Mouse (Mus musculus) midbrain, embryonic 14.5 days (tissue): ENCODE measurements around the gene Tnfsfm13. TPM values are rescaled to one million over a fixed set of nuclear protein-coding genes. Genes with fewer than 3 reads are reported as not detected.
A peak's percentile ranks its signal among the peaks of the same experiment; 100 is the strongest.

Source experiments
- ATAC-seq: fragments of 200-750 bp; cut with Nextera tagmentation; 2 replicates; pipeline ENCODE4 v1.8.0; 2017; ENCODE audit warnings: moderate number of reproducible peaks, moderate library complexity; ENCODE audit not compliant: low FRiP score, low TSS enrichment
- DNase-seq: peaks from one replicate; pipeline ENCODE4 v3.0.0-alpha.2; 2015
- H3K27ac ChIP-seq: fragments of 300-500 bp; sonication (generic); replicated peaks from 2 replicates; pipeline ENCODE4 v1.5.1; 2014; ENCODE audit warnings: mild to moderate bottlenecking, low read depth, low read length, moderate library complexity
- H3K27me3 ChIP-seq: fragments of 300-500 bp; sonication (generic); 2 replicates; pipeline ENCODE4 v1.6.1; 2014; ENCODE audit warnings: low read length, control low read depth, mixed read lengths; ENCODE audit not compliant: control insufficient read depth, insufficient read depth
- H3K36me3 ChIP-seq: fragments of 300-500 bp; sonication (generic); 2 replicates; pipeline ENCODE4 v1.6.1; 2014; ENCODE audit warnings: low read length, control low read depth; ENCODE audit not compliant: control insufficient read depth, insufficient read depth
- H3K4me1 ChIP-seq: fragments of 300-500 bp; sonication (generic); 2 replicates; pipeline ENCODE4 v1.6.1; 2014; ENCODE audit warnings: mild to moderate bottlenecking, antibody characterized with exemption, low read length, control low read depth; ENCODE audit not compliant: control insufficient read depth, insufficient read depth
- H3K4me2 ChIP-seq: fragments of 300-500 bp; sonication (generic); 2 replicates; pipeline ENCODE4 v1.6.1; 2014; ENCODE audit warnings: mild to moderate bottlenecking, low read length, moderate library complexity
- H3K4me3 ChIP-seq: fragments of 300-500 bp; sonication (generic); replicated peaks from 2 replicates; pipeline ENCODE4 v1.5.1; 2014; ENCODE audit warnings: low read depth, low read length
- H3K9ac ChIP-seq: fragments of 300-500 bp; sonication (generic); replicated peaks from 2 replicates; pipeline ENCODE4 v1.6.1; 2014; ENCODE audit warnings: mild to moderate bottlenecking, low read length, moderate library complexity
- H3K9me3 ChIP-seq: fragments of 300-500 bp; sonication (generic); 2 replicates; pipeline ENCODE4 v1.6.1; 2016; ENCODE audit warnings: low read length, control low read depth, mixed read lengths; ENCODE audit not compliant: control insufficient read depth
- WGBS: fragments of 180-500 bp; shearing (Covaris S2); extraction: QIAGEN DNeasy Blood & Tissue Kit; methylation state at CpG from one replicate; pipeline ENCODE4 v1.1.7; 2014; 5-methylcytosine and 5-hydroxymethylcytosine counted together
- polyA plus RNA-seq: library from polyadenylated mRNA; unstranded; fragments of >200 nt; fragmentation: Nextera tagmentation; extraction: Ambion mirVana; gene quantifications from 2 replicates; pipeline ENCODE4 v1.2.1, GENCODE M21; 2014

Tnfsfm13 gene
- polyA plus RNA-seq, 1 experiment from 2014 or later = 1.1 TPM

DNA sequence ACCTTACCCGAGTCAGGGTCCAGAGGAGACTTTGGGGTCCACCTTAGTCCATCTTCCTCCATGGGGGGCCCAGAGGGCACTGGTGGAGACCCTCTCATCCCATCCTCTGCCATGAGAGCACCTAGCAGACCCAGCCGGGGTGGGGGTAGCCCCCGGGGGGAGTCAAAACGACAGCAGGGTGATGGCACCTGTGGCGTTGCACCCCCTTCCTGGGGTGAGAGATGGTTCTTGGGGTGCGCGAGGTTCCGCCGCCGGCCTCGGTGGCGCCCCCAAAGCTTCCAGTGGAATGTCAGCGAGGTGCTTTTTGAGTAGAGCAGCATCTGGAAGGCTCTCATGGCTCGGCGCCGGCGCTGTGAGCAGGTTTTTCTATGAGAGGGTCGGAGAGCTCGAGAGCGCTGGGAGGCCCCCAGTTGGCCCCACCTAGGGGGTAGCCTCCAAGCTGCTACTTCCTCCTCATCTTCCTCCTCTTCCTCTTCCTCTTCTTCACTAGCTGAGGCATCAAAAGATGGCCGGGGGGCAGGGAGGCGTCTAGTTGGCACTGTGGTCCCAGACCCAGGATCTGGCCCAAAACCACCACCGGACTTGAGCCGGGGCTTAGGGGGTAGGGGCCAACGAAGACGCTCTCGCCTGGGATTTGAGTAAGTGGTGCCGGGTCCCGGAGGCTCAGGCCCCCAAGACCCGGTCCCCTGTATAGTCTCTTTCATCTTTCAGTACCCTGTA, 15.6 kb downstream of the Tnfsfm13 start:
- peaks cover 42% of the 10 kb centered on the region for H3K36me3 ChIP-seq
- DNase-seq (no peak), ATAC-seq (no peak)
- no peak overlapping the region for H3K27ac ChIP-seq
- no peak overlapping the region for H3K4me3 ChIP-seq
- no peaks in the 10 kb centered on the region for H3K9me3 ChIP-seq
- no peaks in the 10 kb centered on the region for H3K27me3 ChIP-seq
- WGBS = 95% methylated on average over 30 of the region's 30 CpGs
- peak overlapping the region; percentile 93 for H3K4me2 ChIP-seq
- H3K9ac ChIP-seq = 0 out of 2 replicates have a peak overlapping the region, but pooled peaks have one; percentile 76
- peaks cover 18% of the 10 kb centered on the region for H3K4me1 ChIP-seq

DNA sequence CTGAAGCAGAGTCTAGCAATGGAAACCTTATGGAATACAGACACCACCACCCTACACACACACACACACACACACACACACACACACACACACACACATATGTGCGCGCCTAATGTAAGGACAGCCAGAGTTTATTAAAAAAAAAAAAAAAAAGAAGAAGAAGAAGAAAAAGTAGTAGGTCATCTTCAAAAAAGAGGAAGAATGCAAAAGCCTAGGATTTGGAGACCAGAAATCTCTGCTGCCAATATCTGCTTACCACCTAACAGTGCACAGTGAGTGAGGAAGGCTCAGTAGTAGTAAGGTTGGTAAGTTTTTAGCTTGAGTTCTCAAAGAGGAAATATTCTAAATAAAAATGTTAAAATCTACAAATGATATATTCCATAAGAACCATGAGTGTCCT, 16.8 kb downstream of the Tnfsfm13 start:
- Histone ChIP-seq H3K27me3 (no peaks in the 10 kb centered on the region), H3K4me1 (peaks cover 18% of the 10 kb centered on the region), H3K27ac (no peak overlapping the region), H3K4me3 (no peak overlapping the region), H3K4me2 (no peak overlapping the region), H3K9me3 (no peaks in the 10 kb centered on the region), H3K9ac (no peak overlapping the region), H3K36me3 (peaks cover 54% of the 10 kb centered on the region)
- ATAC-seq = no peak
- 100% methylated on average over 2 of the region's 2 CpGs for WGBS
- no peak for DNase-seq

DNA sequence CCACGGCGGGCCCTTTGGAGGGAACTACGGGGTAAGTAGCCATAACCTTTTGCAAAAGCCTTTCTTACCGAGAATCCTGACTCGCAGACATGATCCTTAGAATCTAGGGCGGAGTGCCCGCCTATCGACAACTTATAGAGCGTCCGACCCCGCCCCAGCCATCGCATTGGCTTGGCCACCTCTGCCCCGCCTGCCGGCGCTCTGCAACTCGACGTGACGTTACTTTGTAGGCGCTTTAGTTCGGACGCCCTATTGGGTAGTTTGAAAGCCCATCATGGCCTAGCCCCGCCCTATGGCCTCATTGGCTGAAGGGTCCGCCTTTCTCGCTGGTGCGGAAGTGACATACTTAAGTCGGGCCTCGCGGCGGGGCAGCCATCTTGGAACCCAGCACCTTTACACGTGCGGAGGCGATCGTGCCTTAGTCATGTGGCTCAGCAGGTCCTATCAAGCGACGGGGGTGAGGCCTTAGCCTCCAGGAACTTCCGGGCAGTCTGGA, 23.6 kb downstream of the Tnfsfm13 start, which contains the start of gene Eif4a1:
Gene Eif4a1, minus strand, starts transcription at position 213 of the 496 bp plus-strand sequence.
- peaks cover 16% of the 10 kb centered on the region for H3K4me1 ChIP-seq
- H3K4me3 ChIP-seq = peak within 1 kb of the TSS; percentile 100
- H3K9ac ChIP-seq = peak within 1 kb of the TSS; percentile 99
- H3K27ac ChIP-seq = peak within 1 kb of the TSS; percentile 96
- peak; percentile 100 for DNase-seq
- H3K36me3 ChIP-seq = peaks cover 77% of the 10 kb centered on the region
- ATAC-seq = peak; percentile 97
- H3K4me2 ChIP-seq = peak within 1 kb of the TSS; percentile 98
- no peaks in the 10 kb centered on the region for H3K9me3 ChIP-seq
- WGBS = under 1% methylated on average over 36 of the region's 36 CpGs
- no peaks in the 10 kb centered on the region for H3K27me3 ChIP-seq

DNA sequence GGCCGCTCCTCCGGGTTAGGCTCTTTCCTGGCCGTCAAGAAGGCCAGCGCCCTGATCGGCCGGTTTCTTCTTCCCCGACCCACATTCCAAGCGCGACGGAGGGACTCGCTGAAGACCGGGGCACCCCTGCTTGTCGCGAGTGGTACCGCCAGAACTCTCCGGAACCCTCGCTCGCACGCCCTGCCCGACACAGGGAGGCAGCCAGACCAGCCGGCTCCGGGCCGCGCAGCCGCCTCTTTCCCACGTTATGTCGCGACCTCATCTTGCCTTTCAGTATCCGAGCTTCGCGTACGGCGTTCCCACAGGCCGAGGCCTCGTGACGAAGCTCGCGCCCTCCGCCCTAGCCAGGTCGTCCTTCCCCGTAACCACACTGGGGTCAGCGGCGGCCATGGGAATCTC, 24.2 kb downstream of the Tnfsfm13 start:
- peak overlapping the region; percentile 100 for H3K4me3 ChIP-seq
- ATAC-seq = peak; percentile 2; the same call in 1 of the 2 replicates
- H3K9ac ChIP-seq = peak overlapping the region; percentile 99
- peak overlapping the region; percentile 96 for H3K27ac ChIP-seq
- H3K36me3 ChIP-seq = peaks cover 75% of the 10 kb centered on the region
- DNase-seq = no peak
- H3K4me1 ChIP-seq = peaks cover 16% of the 10 kb centered on the region
- WGBS = under 1% methylated on average over 43 of the region's 43 CpGs
- H3K27me3 ChIP-seq = no peaks in the 10 kb centered on the region
- H3K9me3 ChIP-seq = no peaks in the 10 kb centered on the region
- peak overlapping the region; percentile 98 for H3K4me2 ChIP-seq

DNA sequence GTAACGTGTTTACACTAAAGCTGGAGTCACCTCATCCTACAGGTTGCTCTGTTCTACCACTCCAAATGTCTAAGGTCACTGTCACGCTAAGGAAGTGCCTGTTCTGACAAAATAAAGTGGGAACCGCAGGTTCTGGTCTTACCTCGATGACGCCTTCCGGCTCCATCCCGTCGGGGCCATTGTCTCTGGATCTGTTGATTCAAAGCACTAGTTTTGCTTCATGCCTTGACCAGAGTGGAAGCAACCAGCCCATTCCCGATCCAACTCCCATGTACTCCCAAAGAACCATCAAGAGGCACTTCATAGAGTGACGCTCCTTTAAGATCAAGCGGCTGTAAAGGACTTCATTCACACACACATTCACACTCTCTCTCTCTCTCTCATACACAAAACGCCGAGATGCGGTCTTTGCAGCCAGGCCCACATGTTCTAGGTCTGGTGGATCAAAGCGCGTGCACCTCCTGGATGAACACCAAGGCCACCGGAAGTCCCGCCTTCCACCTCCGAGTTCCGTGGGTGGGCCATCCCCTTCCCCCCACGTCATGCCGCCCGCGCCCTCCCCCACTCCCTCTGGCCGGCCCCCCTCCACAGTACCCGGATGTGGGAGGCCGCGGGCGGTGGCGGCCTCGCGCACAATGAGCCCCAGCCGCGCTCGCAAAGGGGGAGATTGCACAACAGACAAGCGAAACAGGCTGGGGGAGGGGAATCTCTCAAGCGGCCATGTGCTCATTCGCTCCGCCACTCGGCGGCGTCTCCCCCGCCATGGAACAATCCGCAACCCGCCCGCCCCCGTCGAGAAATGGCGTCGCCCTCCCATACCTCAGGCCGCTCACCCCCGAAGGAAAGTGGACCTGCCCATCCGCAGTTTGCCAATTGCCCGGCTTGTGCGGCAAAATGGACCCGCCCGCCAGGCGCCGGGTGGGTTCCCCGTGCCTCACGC, 24.8 kb downstream of the Tnfsfm13 start:
- H3K9me3 ChIP-seq = no peaks in the 10 kb centered on the region
- no peaks in the 10 kb centered on the region for H3K27me3 ChIP-seq
- peak; percentile 98 for DNase-seq
- WGBS = 1% methylated on average over 58 of the region's 61 CpGs
- peak overlapping the region; percentile 99 for H3K9ac ChIP-seq
- peak overlapping the region; percentile 100 for H3K4me3 ChIP-seq
- H3K4me1 ChIP-seq = peaks cover 16% of the 10 kb centered on the region
- ATAC-seq = peak; percentile 81
- peak overlapping the region; percentile 96 for H3K27ac ChIP-seq
- H3K4me2 ChIP-seq = peak overlapping the region; percentile 98
- peaks cover 75% of the 10 kb centered on the region for H3K36me3 ChIP-seq

- no peak for ATAC-seq
- Histone ChIP-seq H3K4me2 (no peak overlapping the region), H3K4me1 (peaks cover 18% of the 10 kb centered on the region), H3K9ac (no peak overlapping the region), H3K9me3 (no peaks in the 10 kb centered on the region), H3K27me3 (no peaks in the 10 kb centered on the region), H3K36me3 (peaks cover 75% of the 10 kb centered on the region), H3K4me3 (no peak overlapping the region), H3K27ac (no peak overlapping the region)
- 90% methylated on average over 3 of the region's 3 CpGs for WGBS
- no peak for DNase-seq
Measured at GRCm38 (mm10) chr11:69666665-69667005, 29.3 kb downstream of the Tnfsfm13 start.

DNA sequence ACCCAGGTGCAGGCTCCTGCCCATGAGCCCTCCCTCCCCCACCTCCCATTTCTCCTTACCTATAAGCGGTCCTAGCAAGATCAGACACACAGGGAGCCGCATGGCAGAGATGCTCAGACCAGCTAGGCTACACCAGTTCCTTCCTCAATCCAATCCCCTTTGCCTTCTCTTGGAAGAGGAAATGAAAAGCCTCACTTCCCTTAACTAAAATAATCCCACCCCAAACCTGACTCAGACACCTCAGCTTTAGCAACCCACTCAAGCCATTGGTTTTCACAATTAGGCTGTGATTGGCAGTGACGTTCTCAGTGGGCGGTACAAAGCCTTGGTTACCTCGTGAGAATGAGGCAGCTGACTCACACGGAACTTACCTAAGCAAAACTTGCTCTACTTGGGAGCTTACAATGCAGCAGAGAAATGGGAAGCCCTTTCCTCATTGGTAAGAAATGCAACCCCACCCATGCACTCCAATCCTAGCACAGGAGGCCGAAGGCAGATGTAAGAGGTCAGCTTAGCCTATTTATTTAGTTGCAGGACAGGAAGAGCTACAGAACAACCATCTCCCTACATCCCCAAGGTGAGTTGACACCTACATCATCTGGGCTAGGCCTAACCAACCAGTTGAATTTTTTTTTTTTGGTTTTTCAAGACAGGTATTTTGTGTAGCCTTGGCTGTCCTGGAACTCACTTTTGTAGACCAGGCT, 29.8 kb downstream of the Tnfsfm13 start, which contains the start of gene Cd68:
Gene Cd68, minus strand, starts transcription at position 193 of the 704 bp plus-strand sequence.
- Histone ChIP-seq H3K4me1 (peaks cover 23% of the 10 kb centered on the region), H3K9me3 (no peaks in the 10 kb centered on the region), H3K4me3 (no peak within 1 kb of the TSS), H3K36me3 (peaks cover 75% of the 10 kb centered on the region), H3K27me3 (no peaks in the 10 kb centered on the region), H3K4me2 (no peak within 1 kb of the TSS), H3K27ac (0 out of 2 replicates have a peak within 1 kb of the TSS, but pooled peaks have one; percentile 20), H3K9ac (no peak within 1 kb of the TSS)
- WGBS = 43% methylated on average over 7 of the region's 7 CpGs
- no peak for DNase-seq
- no peak for ATAC-seq

- WGBS = 80% methylated on average over 9 of the region's 9 CpGs
- H3K27me3 ChIP-seq = no peaks in the 10 kb centered on the region
- peaks cover 22% of the 10 kb centered on the region for H3K4me1 ChIP-seq
- H3K9ac ChIP-seq = no peak overlapping the region
- ATAC-seq (no peak), DNase-seq (no peak)
- H3K36me3 ChIP-seq = peaks cover 71% of the 10 kb centered on the region
- 0 out of 2 replicates have a peak overlapping the region, but pooled peaks have one; percentile 20 for H3K27ac ChIP-seq
- no peaks in the 10 kb centered on the region for H3K9me3 ChIP-seq
- H3K4me3 ChIP-seq = no peak overlapping the region
- no peak overlapping the region for H3K4me2 ChIP-seq
Measured at GRCm38 (mm10) chr11:69665457-69665960, 30.4 kb downstream of the Tnfsfm13 start.
